Mouse (Mus musculus): ENCODE results near the gene Trim26. TPM values are rescaled to one million over a fixed set of nuclear protein-coding genes. Genes with fewer than 3 reads are reported as not detected.

Trim26 gene
- polyA plus RNA-seq, 1 experiment from 2014 or later: 36.5 TPM

DNA sequence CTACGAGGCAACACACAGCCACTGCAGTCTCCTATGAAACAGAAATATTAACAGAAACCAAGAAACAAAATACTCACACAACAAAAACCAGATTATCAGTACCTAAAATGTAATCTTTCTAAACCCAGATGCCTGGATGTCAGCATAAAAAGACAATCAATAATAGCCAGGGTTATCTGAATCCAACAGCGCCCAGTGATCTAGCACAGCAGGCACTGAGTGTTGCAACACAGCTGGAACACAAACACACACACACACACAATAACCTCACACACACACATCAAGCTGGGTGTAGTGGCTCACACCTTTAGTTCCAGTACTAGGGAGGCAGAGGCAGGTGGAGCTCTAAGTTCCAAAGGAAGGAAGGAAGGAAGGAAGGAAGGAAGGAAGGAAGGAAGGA, 8.4 kb upstream of the Trim26 start:
- WGBS: 85% methylated on average over 2 of the region's 2 CpGs
- no peak overlapping the region for H3K4me2 ChIP-seq (ENCODE audit: low read length)
- ATAC-seq (ENCODE audit: low FRiP score, low TSS enrichment) (no peak), DNase-seq (no peak)
- no peak overlapping the region for H3K9ac ChIP-seq (replicated peaks; ENCODE audit: low read length)
- no peak overlapping the region for H3K27ac ChIP-seq (replicated peaks; ENCODE audit: low read depth, low read length)
- H3K4me1 ChIP-seq (ENCODE audit: control insufficient read depth, insufficient read depth, low read length): no peaks in the 10 kb centered on the region
- H3K4me3 ChIP-seq (replicated peaks; ENCODE audit: low read depth, low read length): no peak overlapping the region
- no peaks in the 10 kb centered on the region for H3K36me3 ChIP-seq (ENCODE audit: control insufficient read depth, insufficient read depth, low read length)
- H3K27me3 ChIP-seq (ENCODE audit: control insufficient read depth, insufficient read depth, low read length): no peaks in the 10 kb centered on the region
- H3K9me3 ChIP-seq (ENCODE audit: control insufficient read depth, low read length): no peaks in the 10 kb centered on the region

- no peak overlapping the region for H3K4me3 ChIP-seq (replicated peaks; ENCODE audit: low read depth, low read length)
- H3K36me3 ChIP-seq (ENCODE audit: control insufficient read depth, insufficient read depth, low read length): no peaks in the 10 kb centered on the region
- ATAC-seq (ENCODE audit: low FRiP score, low TSS enrichment) (no peak), DNase-seq (no peak)
- no peak overlapping the region for H3K9ac ChIP-seq (replicated peaks; ENCODE audit: low read length)
- H3K27ac ChIP-seq (replicated peaks; ENCODE audit: low read depth, low read length): no peak overlapping the region
- no peak overlapping the region for H3K4me2 ChIP-seq (ENCODE audit: low read length)
- H3K4me1 ChIP-seq (ENCODE audit: control insufficient read depth, insufficient read depth, low read length): no peaks in the 10 kb centered on the region
- H3K27me3 ChIP-seq (ENCODE audit: control insufficient read depth, insufficient read depth, low read length): no peaks in the 10 kb centered on the region
- H3K9me3 ChIP-seq (ENCODE audit: control insufficient read depth, low read length): no peaks in the 10 kb centered on the region
- WGBS: 84% methylated on average over 3 of the region's 3 CpGs
Observed at GRCm38 (mm10) chr17:36830470-36830869, 6.5 kb upstream of the Trim26 start.

- Histone ChIP-seq H3K27ac (replicated peaks; ENCODE audit: low read depth, low read length) (no peak overlapping the region), H3K4me2 (ENCODE audit: low read length) (no peak overlapping the region), H3K9me3 (ENCODE audit: control insufficient read depth, low read length) (no peaks in the 10 kb centered on the region), H3K36me3 (ENCODE audit: control insufficient read depth, insufficient read depth, low read length) (no peaks in the 10 kb centered on the region), H3K27me3 (ENCODE audit: control insufficient read depth, insufficient read depth, low read length) (no peaks in the 10 kb centered on the region), H3K9ac (replicated peaks; ENCODE audit: low read length) (no peak overlapping the region), H3K4me1 (ENCODE audit: control insufficient read depth, insufficient read depth, low read length) (peaks cover 7% of the 10 kb centered on the region; the same call in 1 of the 2 replicates), H3K4me3 (replicated peaks; ENCODE audit: low read depth, low read length) (no peak overlapping the region)
- ATAC-seq (ENCODE audit: low FRiP score, low TSS enrichment): no peak
- DNase-seq: no peak
- WGBS: 61% methylated on average over 4 of the region's 4 CpGs
Observed at GRCm38 (mm10) chr17:36832694-36833093, 4.2 kb upstream of the Trim26 start.

DNA sequence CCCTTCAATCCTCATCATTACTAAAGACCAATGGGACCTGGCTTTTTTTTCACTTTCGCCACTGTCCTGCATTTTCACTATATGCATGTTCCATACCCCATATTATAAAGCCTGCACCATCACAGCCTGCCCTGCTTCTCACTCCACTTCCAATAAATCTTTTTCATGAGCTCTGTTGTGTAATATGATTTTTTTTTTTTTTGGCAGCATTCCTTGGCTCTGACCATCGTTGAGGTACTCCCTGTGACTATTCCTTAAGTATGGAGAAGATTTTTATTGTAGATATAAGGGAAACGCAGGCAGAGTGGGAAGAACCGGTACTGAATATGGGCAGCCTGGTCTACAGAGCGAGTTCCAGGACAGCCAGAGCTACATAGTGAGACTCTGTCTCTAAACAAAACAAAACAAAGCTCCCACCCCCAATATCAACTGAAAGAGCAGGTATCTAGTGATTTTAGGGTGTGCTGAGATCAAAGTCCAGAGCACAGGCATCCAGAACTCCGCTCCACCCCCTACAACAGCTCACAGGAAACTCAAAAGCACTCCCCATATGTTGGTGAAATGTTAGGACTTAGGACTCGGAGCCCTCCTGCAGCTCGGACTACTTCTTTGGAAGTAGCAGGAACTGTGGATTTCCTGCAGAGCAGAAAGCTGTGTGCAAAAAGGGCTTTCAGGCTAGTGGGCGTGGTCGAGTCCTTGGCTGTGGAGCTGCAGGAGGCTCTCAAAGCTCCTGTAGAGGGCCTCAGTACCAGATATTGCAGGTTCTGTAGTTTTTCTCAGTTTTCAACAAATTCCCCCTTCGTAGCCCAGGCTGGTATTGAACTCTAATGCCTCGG, 1.1 kb upstream of the Trim26 start:
- no peaks in the 10 kb centered on the region for H3K36me3 ChIP-seq (ENCODE audit: control insufficient read depth, insufficient read depth, low read length)
- no peaks in the 10 kb centered on the region for H3K27me3 ChIP-seq (ENCODE audit: control insufficient read depth, insufficient read depth, low read length)
- DNase-seq: peak; percentile 68
- H3K27ac ChIP-seq (replicated peaks; ENCODE audit: low read depth, low read length): peak overlapping the region; percentile 91; the same call in 1 of the 2 replicates
- no peak for ATAC-seq (ENCODE audit: low FRiP score, low TSS enrichment)
- H3K9me3 ChIP-seq (ENCODE audit: control insufficient read depth, low read length): no peaks in the 10 kb centered on the region
- peak overlapping the region; percentile 64 for H3K4me2 ChIP-seq (ENCODE audit: low read length)
- peaks cover 10% of the 10 kb centered on the region; the same call in 1 of the 2 replicates for H3K4me1 ChIP-seq (ENCODE audit: control insufficient read depth, insufficient read depth, low read length)
- H3K4me3 ChIP-seq (replicated peaks; ENCODE audit: low read depth, low read length): no peak overlapping the region
- no peak overlapping the region for H3K9ac ChIP-seq (replicated peaks; ENCODE audit: low read length)
- WGBS: 34% methylated on average over 12 of the region's 12 CpGs

DNA sequence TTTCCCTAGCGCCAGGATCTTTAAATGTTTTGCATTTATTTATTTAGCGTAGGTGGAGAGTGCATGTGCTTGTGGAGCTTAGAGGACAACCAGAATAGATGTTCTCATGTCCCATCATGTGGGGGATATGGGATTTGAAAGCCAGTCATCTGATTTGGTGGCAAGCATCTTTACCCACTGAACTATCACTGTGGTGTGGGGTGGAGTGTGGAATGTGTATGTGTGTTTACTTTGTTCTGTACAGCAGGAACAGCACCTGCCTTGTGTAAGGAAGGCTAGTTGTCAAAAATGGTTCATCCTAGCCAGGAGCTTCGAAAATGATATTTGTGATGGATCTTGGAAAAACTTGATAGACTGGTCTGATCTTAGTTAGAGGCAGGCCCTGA, 514 bp upstream of the Trim26 start:
- 0 out of 2 replicates have a peak, but pooled peaks have one; percentile 9 for ATAC-seq (ENCODE audit: low FRiP score, low TSS enrichment)

GRCm38 (mm10) chr17:36839001-36839400, 2.1 kb downstream of the Trim26 start:
- H3K4me1 ChIP-seq (ENCODE audit: control insufficient read depth, insufficient read depth, low read length): peaks cover 10% of the 10 kb centered on the region; the same call in 1 of the 2 replicates
- H3K36me3 ChIP-seq (ENCODE audit: control insufficient read depth, insufficient read depth, low read length): 0 out of 2 replicates have a peak, but pooled peaks cover 6% of the 10 kb centered on the region
- DNase-seq (no peak), ATAC-seq (ENCODE audit: low FRiP score, low TSS enrichment) (no peak)
- 88% methylated on average over 5 of the region's 5 CpGs for WGBS
- H3K27me3 ChIP-seq (ENCODE audit: control insufficient read depth, insufficient read depth, low read length): no peaks in the 10 kb centered on the region
- no peak overlapping the region for H3K4me3 ChIP-seq (replicated peaks; ENCODE audit: low read depth, low read length)
- H3K9ac ChIP-seq (replicated peaks; ENCODE audit: low read length): no peak overlapping the region
- no peak overlapping the region for H3K27ac ChIP-seq (replicated peaks; ENCODE audit: low read depth, low read length)
- no peak overlapping the region for H3K4me2 ChIP-seq (ENCODE audit: low read length)
- H3K9me3 ChIP-seq (ENCODE audit: control insufficient read depth, low read length): no peaks in the 10 kb centered on the region

More for the DNA sequence above, 514 bp upstream of the Trim26 start:
- Histone ChIP-seq H3K36me3 (ENCODE audit: control insufficient read depth, insufficient read depth, low read length) (no peaks in the 10 kb centered on the region), H3K4me1 (ENCODE audit: control insufficient read depth, insufficient read depth, low read length) (peaks cover 10% of the 10 kb centered on the region; the same call in 1 of the 2 replicates), H3K9me3 (ENCODE audit: control insufficient read depth, low read length) (no peaks in the 10 kb centered on the region), H3K27me3 (ENCODE audit: control insufficient read depth, insufficient read depth, low read length) (no peaks in the 10 kb centered on the region), H3K27ac (replicated peaks; ENCODE audit: low read depth, low read length) (peak overlapping the region; percentile 91), H3K4me2 (ENCODE audit: low read length) (peak overlapping the region; percentile 64), H3K9ac (replicated peaks; ENCODE audit: low read length) (peak overlapping the region; percentile 84; the same call in 1 of the 2 replicates), H3K4me3 (replicated peaks; ENCODE audit: low read depth, low read length) (peak overlapping the region; percentile 80)
- no peak for DNase-seq
- 13% methylated on average over 3 of the region's 3 CpGs for WGBS

DNA sequence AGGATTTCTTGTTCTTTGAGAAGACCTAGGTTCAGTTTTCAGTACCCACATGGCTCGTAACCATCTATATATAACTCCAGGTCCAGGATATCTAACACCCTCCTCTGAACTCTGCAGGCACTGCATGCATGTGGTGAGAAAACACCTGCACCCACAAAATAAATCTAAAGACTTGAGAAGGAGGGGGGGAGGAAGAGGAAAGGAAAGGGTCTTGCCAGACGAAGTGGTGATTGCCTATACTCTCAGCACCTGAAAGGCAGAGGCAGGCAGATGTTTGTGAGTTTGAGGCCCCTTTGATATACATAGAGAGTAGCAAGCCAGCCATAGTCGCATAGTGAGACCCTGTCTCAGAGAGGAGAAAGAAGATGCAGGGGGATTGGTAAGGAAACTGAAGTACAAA, 3.0 kb downstream of the Trim26 start:
- DNase-seq (no peak), ATAC-seq (ENCODE audit: low FRiP score, low TSS enrichment) (no peak)
- no peak overlapping the region for H3K9ac ChIP-seq (replicated peaks; ENCODE audit: low read length)
- H3K36me3 ChIP-seq (ENCODE audit: control insufficient read depth, insufficient read depth, low read length): 0 out of 2 replicates have a peak, but pooled peaks cover 9% of the 10 kb centered on the region
- no peak overlapping the region for H3K4me3 ChIP-seq (replicated peaks; ENCODE audit: low read depth, low read length)
- H3K4me1 ChIP-seq (ENCODE audit: control insufficient read depth, insufficient read depth, low read length): peaks cover 10% of the 10 kb centered on the region; the same call in 1 of the 2 replicates
- H3K4me2 ChIP-seq (ENCODE audit: low read length): no peak overlapping the region
- H3K27me3 ChIP-seq (ENCODE audit: control insufficient read depth, insufficient read depth, low read length): no peaks in the 10 kb centered on the region
- H3K27ac ChIP-seq (replicated peaks; ENCODE audit: low read depth, low read length): no peak overlapping the region
- no peaks in the 10 kb centered on the region for H3K9me3 ChIP-seq (ENCODE audit: control insufficient read depth, low read length)
- 87% methylated on average over 3 of the region's 3 CpGs for WGBS

DNA sequence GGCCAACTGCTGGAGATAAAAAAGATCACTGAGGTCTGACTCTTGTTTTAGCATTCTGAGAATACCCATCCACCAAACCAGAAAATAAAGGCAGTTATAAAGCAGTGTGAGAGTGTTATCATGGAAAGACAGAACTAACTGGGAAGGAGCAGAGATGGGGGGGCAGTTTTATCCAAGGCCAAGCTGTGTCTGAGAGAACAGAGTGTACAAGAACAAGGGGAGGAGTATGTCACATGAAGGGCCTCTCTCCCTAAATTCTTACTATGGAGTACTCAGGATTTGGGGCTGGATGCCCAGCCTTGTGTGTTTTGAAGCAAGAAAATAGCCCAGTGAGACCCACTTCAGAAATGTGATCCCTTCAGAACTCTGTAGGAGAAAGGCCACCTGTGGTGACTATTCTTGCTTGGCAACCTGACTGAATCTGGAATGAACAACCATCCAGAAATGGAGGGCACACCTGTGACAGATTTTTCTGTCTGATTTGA, 4.1 kb downstream of the Trim26 start:
- Histone ChIP-seq H3K9me3 (ENCODE audit: control insufficient read depth, low read length) (no peaks in the 10 kb centered on the region), H3K4me1 (ENCODE audit: control insufficient read depth, insufficient read depth, low read length) (peaks cover 9% of the 10 kb centered on the region; the same call in 1 of the 2 replicates), H3K36me3 (ENCODE audit: control insufficient read depth, insufficient read depth, low read length) (0 out of 2 replicates have a peak, but pooled peaks cover 9% of the 10 kb centered on the region), H3K27me3 (ENCODE audit: control insufficient read depth, insufficient read depth, low read length) (no peaks in the 10 kb centered on the region), H3K27ac (replicated peaks; ENCODE audit: low read depth, low read length) (no peak overlapping the region), H3K4me2 (ENCODE audit: low read length) (no peak overlapping the region), H3K4me3 (replicated peaks; ENCODE audit: low read depth, low read length) (no peak overlapping the region), H3K9ac (replicated peaks; ENCODE audit: low read length) (no peak overlapping the region)
- no peak for DNase-seq
- no peak for ATAC-seq (ENCODE audit: low FRiP score, low TSS enrichment)

- ATAC-seq (ENCODE audit: low FRiP score, low TSS enrichment) (no peak), DNase-seq (no peak)
- H3K27me3 ChIP-seq (ENCODE audit: control insufficient read depth, insufficient read depth, low read length): no peaks in the 10 kb centered on the region
- no peaks in the 10 kb centered on the region for H3K4me1 ChIP-seq (ENCODE audit: control insufficient read depth, insufficient read depth, low read length)
- no peak overlapping the region for H3K4me2 ChIP-seq (ENCODE audit: low read length)
- no peak overlapping the region for H3K27ac ChIP-seq (replicated peaks; ENCODE audit: low read depth, low read length)
- WGBS: 81% methylated on average over 7 of the region's 7 CpGs
- H3K9me3 ChIP-seq (ENCODE audit: control insufficient read depth, low read length): no peaks in the 10 kb centered on the region
- no peak overlapping the region for H3K4me3 ChIP-seq (replicated peaks; ENCODE audit: low read depth, low read length)
- H3K36me3 ChIP-seq (ENCODE audit: control insufficient read depth, insufficient read depth, low read length): 0 out of 2 replicates have a peak, but pooled peaks cover 15% of the 10 kb centered on the region
- no peak overlapping the region for H3K9ac ChIP-seq (replicated peaks; ENCODE audit: low read length)
Observed at GRCm38 (mm10) chr17:36843696-36844095, 6.8 kb downstream of the Trim26 start.

Data from midbrain, embryonic 14.5 days (tissue).